Mouse (Mus musculus) thymus, adult 2 months (tissue): ENCODE data around the gene Nsun7.

Experiments used
- CTCF ChIP-seq: fragments of 200-500 bp; IDR thresholded peaks from 2 replicates; pipeline ENCODE4 v1.5.1; 2012; ENCODE audit warnings: mild to moderate bottlenecking, control low read depth, low read length, moderate library complexity, borderline replicate concordance; ENCODE audit not compliant: control insufficient read depth, poor library complexity, insufficient read depth; ENCODE audit errors: extremely low read depth
- POLR2A ChIP-seq: fragments of 200-500 bp; IDR thresholded peaks from 2 replicates; pipeline ENCODE4 v1.6.1; 2012; ENCODE audit warnings: mild to moderate bottlenecking, low read length, control low read depth, moderate library complexity; ENCODE audit not compliant: control insufficient read depth, poor library complexity, insufficient read depth; ENCODE audit errors: extremely low read depth

DNA sequence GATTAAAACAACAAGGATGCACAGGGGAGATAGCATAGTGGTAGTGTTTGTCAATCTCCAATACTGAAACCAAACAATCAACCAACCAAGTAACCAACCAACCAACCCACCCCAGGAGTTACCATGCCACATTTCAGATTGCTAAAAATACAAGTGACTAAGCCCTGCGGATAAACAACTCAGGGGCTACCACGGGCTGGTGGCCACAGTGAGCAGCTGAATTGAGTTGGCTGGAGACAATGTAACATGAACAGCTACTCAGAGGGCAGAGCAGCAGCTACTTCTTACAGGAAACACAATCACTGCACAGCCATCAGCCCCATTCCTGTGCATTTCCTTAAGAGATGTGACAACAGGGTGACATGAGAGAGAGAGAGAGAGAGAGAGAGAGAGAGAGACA is 84.5 kb downstream of the Nsun7 start:
- TF ChIP-seq CTCF (no peak), POLR2A (no peak)
